Mouse (Mus musculus): ENCODE measurements around the gene Pex7. TPM values are rescaled to one million over a fixed set of nuclear protein-coding genes. Genes with fewer than 3 reads are reported as not detected.

Gene Pex7
- polyA plus RNA-seq, 1 experiment from 2014 or later, result 25.1 TPM

DNA sequence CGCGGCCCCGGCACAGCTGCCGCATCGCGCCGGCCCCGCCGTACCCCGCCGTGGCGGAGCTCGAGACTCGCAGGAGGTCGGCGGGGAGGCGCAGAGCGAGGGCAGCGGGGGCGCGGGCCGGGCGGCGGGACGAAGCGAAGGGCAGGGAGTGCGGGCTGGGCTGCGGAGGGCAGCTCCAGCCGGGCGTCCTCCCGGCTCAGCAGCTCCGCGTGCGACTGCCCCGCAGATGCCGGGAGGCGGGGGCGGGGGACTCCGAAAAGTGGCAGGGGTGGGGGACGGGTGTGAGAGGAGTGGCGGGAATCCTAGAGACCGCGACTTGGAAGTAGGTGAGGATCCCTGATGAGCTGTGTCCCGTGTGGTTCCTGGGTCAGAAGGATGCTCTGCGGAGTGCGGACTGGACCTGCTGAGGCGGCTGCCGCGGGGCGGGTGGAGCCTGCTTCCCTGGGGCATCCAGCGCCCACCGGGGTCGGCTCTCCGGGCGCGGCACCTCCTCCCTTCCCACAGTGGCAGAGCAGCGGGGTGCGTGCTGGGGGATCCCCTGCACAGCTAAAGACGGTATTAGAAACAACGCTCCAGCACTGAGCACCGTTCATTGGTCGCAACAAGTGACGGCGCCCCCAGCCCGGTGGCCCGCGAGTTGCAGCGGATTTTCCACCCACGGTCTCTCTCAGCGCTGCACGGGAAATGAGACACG, 56.3 kb downstream of the Pex7 start, which contains the start of gene Slc35d3:
Gene Slc35d3 (minus strand): TSS at position 462 of the 694 bp plus-strand sequence.
- Histone ChIP-seq H3K4me3 (ENCODE audit: low read depth, low read length) (peak within 1 kb of the TSS; percentile 56), H3K4me1 (ENCODE audit: insufficient read depth) (0 out of 2 replicates have a peak, but pooled peaks cover 3% of the 10 kb centered on the region), H3K4me2 (peak within 1 kb of the TSS; percentile 98), H3K9me3 (ENCODE audit: low read depth, low read length) (no peaks in the 10 kb centered on the region), H3K27me3 (ENCODE audit: insufficient read depth, low read length) (peaks cover 54% of the 10 kb centered on the region), H3K36me3 (ENCODE audit: insufficient read depth) (no peaks in the 10 kb centered on the region), H3K9ac (peak within 1 kb of the TSS; percentile 46), H3K27ac (ENCODE audit: low read depth) (no peak within 1 kb of the TSS)
- no peak for TF ChIP-seq CTCF (IDR thresholded peaks at IDR 0.05; ENCODE audit: low read depth)
- DNase-seq (peak; percentile 43), ATAC-seq (ENCODE audit: insufficient read depth) (peak; percentile 33; the same call in 1 of the 2 replicates)
- WGBS, result under 1% methylated on average over 60 of the region's 72 CpGs

GRCm38 (mm10) chr10:19850544-19850997, 56.9 kb downstream of the Pex7 start:
- peak overlapping the region; percentile 46 for H3K9ac ChIP-seq
- peak overlapping the region; percentile 56 for H3K4me3 ChIP-seq (ENCODE audit: low read depth, low read length)
- 0 out of 2 replicates have a peak, but pooled peaks cover 3% of the 10 kb centered on the region for H3K4me1 ChIP-seq (ENCODE audit: insufficient read depth)
- WGBS, result 0% methylated on average over 36 of the region's 36 CpGs
- H3K36me3 ChIP-seq (ENCODE audit: insufficient read depth), result no peaks in the 10 kb centered on the region
- H3K9me3 ChIP-seq (ENCODE audit: low read depth, low read length), result no peaks in the 10 kb centered on the region
- ATAC-seq (ENCODE audit: insufficient read depth) (peak; percentile 54), DNase-seq (peak; percentile 62)
- TF ChIP-seq CTCF (IDR thresholded peaks at IDR 0.05; ENCODE audit: low read depth), result 0 out of 2 replicates have a peak, but pooled peaks have one; percentile 1
- H3K27me3 ChIP-seq (ENCODE audit: insufficient read depth, low read length), result peaks cover 54% of the 10 kb centered on the region
- H3K4me2 ChIP-seq, result peak overlapping the region; percentile 98
- no peak overlapping the region for H3K27ac ChIP-seq (ENCODE audit: low read depth)

GRCm38 (mm10) chr10:19849771-19850365, 57.6 kb downstream of the Pex7 start:
- Histone ChIP-seq H3K36me3 (ENCODE audit: insufficient read depth) (no peaks in the 10 kb centered on the region), H3K27me3 (ENCODE audit: insufficient read depth, low read length) (peaks cover 54% of the 10 kb centered on the region), H3K9ac (peak overlapping the region; percentile 46), H3K4me3 (ENCODE audit: low read depth, low read length) (peak overlapping the region; percentile 56), H3K4me1 (ENCODE audit: insufficient read depth) (0 out of 2 replicates have a peak, but pooled peaks cover 3% of the 10 kb centered on the region), H3K27ac (ENCODE audit: low read depth) (no peak overlapping the region), H3K9me3 (ENCODE audit: low read depth, low read length) (no peaks in the 10 kb centered on the region), H3K4me2 (peak overlapping the region; percentile 98)
- peak; percentile 51 for DNase-seq
- ATAC-seq (ENCODE audit: insufficient read depth), result peak; percentile 71
- WGBS, result under 1% methylated on average over 32 of the region's 32 CpGs
- no peak for TF ChIP-seq CTCF (IDR thresholded peaks at IDR 0.05; ENCODE audit: low read depth)

- Histone ChIP-seq H3K27ac (ENCODE audit: low read depth) (no peak overlapping the region), H3K4me1 (ENCODE audit: insufficient read depth) (0 out of 2 replicates have a peak, but pooled peaks cover 3% of the 10 kb centered on the region), H3K4me3 (ENCODE audit: low read depth, low read length) (peak overlapping the region; percentile 56), H3K36me3 (ENCODE audit: insufficient read depth) (no peaks in the 10 kb centered on the region), H3K9ac (no peak overlapping the region), H3K27me3 (ENCODE audit: insufficient read depth, low read length) (peaks cover 54% of the 10 kb centered on the region), H3K9me3 (ENCODE audit: low read depth, low read length) (no peaks in the 10 kb centered on the region), H3K4me2 (peak overlapping the region; percentile 98)
- whole genome bisulfite sequencing, result 4% methylated on average over 44 of the region's 44 CpGs
- ATAC-seq (ENCODE audit: insufficient read depth) (peak; percentile 10; the same call in 1 of the 2 replicates), DNase-seq (peak; percentile 19)
- no peak for TF ChIP-seq CTCF (IDR thresholded peaks at IDR 0.05; ENCODE audit: low read depth)
Measured at GRCm38 (mm10) chr10:19848928-19849770, 58.3 kb downstream of the Pex7 start.

GRCm38 (mm10) chr10:19839836-19840235, 67.7 kb downstream of the Pex7 start:
- no peak for TF ChIP-seq CTCF (IDR thresholded peaks at IDR 0.05; ENCODE audit: low read depth)
- Histone ChIP-seq H3K27me3 (ENCODE audit: insufficient read depth, low read length) (no peaks in the 10 kb centered on the region), H3K4me2 (no peak overlapping the region), H3K9me3 (ENCODE audit: low read depth, low read length) (no peaks in the 10 kb centered on the region), H3K9ac (no peak overlapping the region), H3K36me3 (ENCODE audit: insufficient read depth) (no peaks in the 10 kb centered on the region), H3K27ac (ENCODE audit: low read depth) (no peak overlapping the region), H3K4me3 (ENCODE audit: low read depth, low read length) (no peak overlapping the region), H3K4me1 (ENCODE audit: insufficient read depth) (no peaks in the 10 kb centered on the region)
- DNase-seq, result no peak
- 82% methylated on average over 5 of the region's 5 CpGs for WGBS
- no peak for ATAC-seq (ENCODE audit: insufficient read depth)

- ATAC-seq (ENCODE audit: insufficient read depth) (no peak), DNase-seq (no peak)
- no peak overlapping the region for H3K4me2 ChIP-seq
- TF ChIP-seq CTCF (IDR thresholded peaks at IDR 0.05; ENCODE audit: low read depth), result no peak
- H3K27me3 ChIP-seq (ENCODE audit: insufficient read depth, low read length), result no peaks in the 10 kb centered on the region
- no peak overlapping the region for H3K27ac ChIP-seq (ENCODE audit: low read depth)
- no peak overlapping the region for H3K4me3 ChIP-seq (ENCODE audit: low read depth, low read length)
- H3K9ac ChIP-seq, result no peak overlapping the region
- H3K9me3 ChIP-seq (ENCODE audit: low read depth, low read length), result no peaks in the 10 kb centered on the region
- no peaks in the 10 kb centered on the region for H3K4me1 ChIP-seq (ENCODE audit: insufficient read depth)
- no peaks in the 10 kb centered on the region for H3K36me3 ChIP-seq (ENCODE audit: insufficient read depth)
- WGBS, result 78% methylated on average over 8 of the region's 8 CpGs
Measured at GRCm38 (mm10) chr10:19835887-19836710, 71.4 kb downstream of the Pex7 start.

Measured in lung, embryonic 14.5 days (tissue).